Mouse (Mus musculus) embryonic fibroblast, embryonic 13.5 days (primary cell): ENCODE measurements around the gene Adgre5. TPM values are rescaled to one million over a fixed set of nuclear protein-coding genes. Genes with fewer than 3 reads are reported as not detected.
A peak's percentile ranks its signal among the peaks of the same experiment; 100 is the strongest.

Experiments
- H3K27ac ChIP-seq: 2 replicates; pipeline ENCODE4 v1.5.1; 2012; ENCODE audit warnings: low read length, control low read depth, inconsistent platforms; ENCODE audit not compliant: insufficient read depth
- H3K4me1 ChIP-seq: 2 replicates; pipeline ENCODE4 v1.6.1; 2011; ENCODE audit warnings: low read length; ENCODE audit not compliant: control insufficient read depth, insufficient read depth
- H3K4me3 ChIP-seq: 2 replicates; pipeline ENCODE4 v1.5.1; 2011; ENCODE audit warnings: mild to moderate bottlenecking, control low read depth, low read length; ENCODE audit not compliant: insufficient read depth
- CTCF ChIP-seq: IDR thresholded peaks from 2 replicates; pipeline ENCODE4 v1.5.1; 2011; ENCODE audit warnings: mild to moderate bottlenecking, control low read depth, low read length, moderate library complexity, borderline replicate concordance; ENCODE audit not compliant: insufficient read depth
- POLR2A ChIP-seq: IDR thresholded peaks from 2 replicates; pipeline ENCODE4 v1.6.1; 2011; ENCODE audit warnings: low read depth, mild to moderate bottlenecking, control low read depth, low read length, moderate library complexity
- polyA plus RNA-seq: library from polyadenylated mRNA; stranded (reverse); fragments of >200 nt; gene quantifications from 2 replicates; pipeline ENCODE4 v1.2.4, GENCODE M21; 2011; ENCODE audit warnings: low read depth; ENCODE audit not compliant: missing spikeins, insufficient read length

Gene Adgre5
- polyA plus RNA-seq = 66.4 and 95.6 TPM in 2 replicates

DNA sequence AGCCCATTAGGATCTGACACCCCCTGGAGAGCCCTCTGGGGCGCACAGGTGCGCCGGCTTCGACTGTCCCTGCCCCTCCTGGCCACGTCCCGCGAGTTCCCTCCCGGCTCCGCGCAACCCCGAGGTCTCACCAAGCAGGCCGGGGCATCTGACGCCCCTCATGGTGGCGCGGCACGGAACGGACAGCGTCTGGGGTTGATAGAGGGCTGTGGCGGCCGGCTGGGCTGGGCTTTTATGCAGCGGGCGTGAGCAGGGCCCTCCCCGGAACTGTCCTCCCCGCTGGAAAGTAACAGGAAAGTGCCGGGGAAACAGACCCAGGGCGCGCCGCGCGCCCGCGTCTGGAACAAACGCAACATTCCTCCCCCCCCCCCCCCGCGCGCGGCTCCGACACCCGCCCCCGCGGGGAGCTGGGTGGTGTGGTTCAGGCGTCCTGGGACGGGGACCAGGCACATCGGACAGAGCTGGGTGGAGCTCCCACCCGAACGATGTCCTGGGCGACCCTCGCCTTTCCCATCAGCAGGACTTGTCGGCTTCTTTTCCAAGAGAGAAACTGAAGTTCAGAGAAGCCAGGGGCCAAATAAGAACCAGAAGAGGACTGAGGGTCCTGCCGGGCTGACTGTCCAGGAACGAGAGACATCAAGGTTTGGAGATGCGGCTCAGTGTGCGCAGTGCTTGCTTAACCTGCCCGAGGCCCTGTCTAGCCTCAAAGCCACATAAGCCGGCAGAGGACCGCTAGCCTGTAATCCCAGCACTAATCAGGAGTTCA is at the start of gene Adgre5:
Gene Adgre5, minus strand, starts transcription at position 351 of the 766 bp plus-strand sequence.
- H3K4me3 ChIP-seq = peak within 1 kb of the TSS; percentile 66
- H3K4me1 ChIP-seq = peaks cover 15% of the 10 kb centered on the region
- peak within 1 kb of the TSS; percentile 83 for H3K27ac ChIP-seq
- no peak for TF ChIP-seq CTCF
- peak; percentile 70 for TF ChIP-seq POLR2A

DNA sequence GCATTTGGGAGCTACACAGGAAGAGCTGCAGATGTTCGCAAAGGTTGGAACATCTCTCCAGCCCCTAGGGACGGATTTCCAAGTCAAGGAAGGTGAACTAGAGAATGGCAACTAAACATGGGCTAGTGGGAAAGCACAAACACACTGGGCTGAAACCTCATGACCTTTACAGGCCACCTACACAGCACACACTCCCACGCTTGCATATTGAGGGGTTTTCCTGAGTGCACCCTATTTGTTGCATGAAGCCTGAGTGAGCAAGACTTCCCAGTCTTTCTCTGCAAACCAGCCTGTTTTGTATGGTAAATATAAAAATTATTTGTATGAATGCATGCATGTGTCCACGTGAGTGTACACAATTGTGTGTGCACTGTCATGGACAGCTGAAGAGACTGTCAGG is 48.7 kb upstream of the Adgre5 start:
- Histone ChIP-seq H3K4me1 (no peaks in the 10 kb centered on the region), H3K4me3 (no peak overlapping the region), H3K27ac (no peak overlapping the region)
- TF ChIP-seq CTCF = no peak
- no peak for TF ChIP-seq POLR2A

DNA sequence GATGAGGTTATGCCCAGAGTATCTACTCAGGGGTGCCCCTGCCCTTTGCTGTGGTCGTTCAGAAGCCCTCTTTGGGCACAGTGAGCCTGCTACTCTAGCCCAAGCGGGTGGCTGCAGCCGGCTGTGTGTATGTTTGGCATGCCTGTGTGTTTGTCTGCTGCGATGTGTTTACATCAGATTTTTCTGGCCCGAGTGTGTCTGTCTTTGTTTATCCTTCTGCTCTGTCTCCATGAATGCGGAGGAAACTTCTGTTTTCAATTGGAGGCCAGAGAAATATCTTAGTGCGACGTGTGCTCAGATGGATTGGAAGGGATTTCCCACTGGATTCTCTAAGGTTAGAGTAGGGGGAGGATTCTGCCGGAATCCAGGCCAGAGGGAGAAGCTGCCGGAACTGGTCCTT is 43.9 kb upstream of the Adgre5 start:
- no peak overlapping the region for H3K27ac ChIP-seq
- H3K4me1 ChIP-seq = no peaks in the 10 kb centered on the region
- H3K4me3 ChIP-seq = no peak overlapping the region
- TF ChIP-seq CTCF (no peak), POLR2A (no peak)

DNA sequence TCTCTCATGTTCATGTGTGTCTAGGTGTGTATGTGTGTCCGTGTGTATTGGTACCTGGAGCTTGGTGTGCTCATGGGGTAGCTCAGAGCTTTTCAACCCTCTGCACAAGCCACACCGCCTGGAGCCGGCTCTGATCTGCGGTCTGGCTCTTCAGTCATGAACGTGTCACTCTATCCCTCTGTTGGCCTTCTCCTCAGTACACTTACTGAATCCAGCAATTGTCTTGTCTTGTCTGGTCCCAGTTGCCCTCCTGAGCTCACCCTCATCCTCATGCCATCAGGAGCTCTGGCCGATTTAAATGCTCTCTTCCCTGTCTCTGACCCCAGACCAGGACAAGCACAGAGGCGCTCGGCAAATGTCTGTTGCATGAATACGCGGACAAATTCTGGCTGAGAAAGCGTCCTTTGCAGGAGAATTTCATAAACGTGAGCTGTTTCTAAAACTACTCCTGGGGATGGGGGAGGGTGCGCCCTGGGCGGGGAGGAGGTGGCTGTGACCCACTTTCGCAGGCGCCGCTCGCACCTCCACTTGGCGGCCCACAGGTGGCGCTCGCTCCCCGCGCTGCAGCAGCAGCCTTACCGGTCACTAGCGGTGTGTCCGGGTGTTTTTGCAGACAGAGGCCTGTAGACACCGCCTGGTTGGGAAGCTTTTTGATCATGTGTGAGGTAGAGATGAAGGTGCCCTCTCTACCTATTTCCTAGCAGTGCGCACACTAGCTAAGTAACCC is 41.9 kb upstream of the Adgre5 start:
- no peak overlapping the region for H3K4me3 ChIP-seq

DNA sequence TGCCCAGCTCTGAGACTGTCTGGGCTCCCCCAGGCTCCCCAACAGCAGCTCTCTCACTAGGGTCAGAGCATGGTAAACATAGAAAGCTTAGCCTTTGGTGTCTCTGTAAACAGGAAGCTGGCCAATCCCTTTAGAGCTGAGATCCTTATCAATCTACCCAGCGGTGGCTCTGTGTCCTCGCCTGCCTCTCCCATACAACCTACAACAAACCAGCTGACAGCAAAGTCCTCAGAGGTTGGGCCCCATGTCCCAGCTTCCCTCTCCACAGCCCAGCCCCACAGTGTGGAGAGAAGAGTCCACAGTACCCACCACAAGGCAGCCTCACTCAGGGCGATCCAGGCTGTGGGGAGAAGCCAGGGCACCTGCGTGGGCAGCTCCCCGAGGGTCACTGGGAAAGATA is 38.5 kb upstream of the Adgre5 start:
- no peak for TF ChIP-seq POLR2A
- TF ChIP-seq CTCF = no peak
- Histone ChIP-seq H3K27ac (no peak overlapping the region), H3K4me3 (no peak overlapping the region), H3K4me1 (no peaks in the 10 kb centered on the region)

More for the DNA sequence above, 41.9 kb upstream of the Adgre5 start:
- Histone ChIP-seq H3K27ac (no peak overlapping the region), H3K4me1 (no peaks in the 10 kb centered on the region)
- no peak for TF ChIP-seq POLR2A
- TF ChIP-seq CTCF = peak; percentile 97

DNA sequence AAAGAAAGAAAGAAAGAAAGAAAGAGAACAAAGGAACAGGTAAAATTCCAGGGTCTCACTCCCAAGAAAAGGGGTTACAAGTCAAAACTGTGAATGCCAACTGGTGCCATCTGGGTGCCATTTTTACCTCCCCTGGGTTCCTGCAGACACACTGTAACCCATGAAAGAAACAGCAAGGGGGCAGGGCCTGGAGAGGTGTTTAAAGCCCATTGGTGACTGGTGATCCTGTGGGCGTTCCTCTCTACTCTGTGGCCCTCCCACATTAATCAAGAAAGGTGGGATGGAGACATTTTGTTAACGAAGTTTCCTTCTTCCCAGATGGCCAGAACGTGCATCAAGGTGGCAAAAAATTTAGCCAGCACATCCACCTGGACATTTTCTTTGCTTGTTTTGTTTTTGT is 36.9 kb upstream of the Adgre5 start:
- H3K4me1 ChIP-seq = no peaks in the 10 kb centered on the region
- no peak overlapping the region for H3K4me3 ChIP-seq
- no peak overlapping the region for H3K27ac ChIP-seq
- TF ChIP-seq POLR2A (no peak), CTCF (no peak)

DNA sequence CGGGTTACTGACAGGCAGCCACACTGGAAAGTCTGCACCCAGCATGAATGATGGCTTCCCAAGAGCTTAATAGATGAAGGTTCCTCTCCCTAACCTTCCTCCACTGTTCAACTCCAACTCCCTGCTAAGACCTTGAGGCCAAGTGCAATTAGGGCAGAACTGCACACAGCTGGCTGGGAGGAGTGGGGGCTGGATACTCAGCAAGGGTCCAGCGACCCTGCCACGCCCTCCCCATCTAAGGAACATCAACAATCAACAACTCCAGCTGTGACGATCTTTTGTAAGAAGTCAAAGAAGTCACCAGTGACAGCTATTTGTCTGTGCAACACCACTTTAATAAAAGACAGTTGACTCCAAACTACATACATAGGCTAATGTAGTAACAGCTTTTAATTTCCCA is 35.5 kb upstream of the Adgre5 start:
- Histone ChIP-seq H3K4me3 (no peak overlapping the region), H3K27ac (no peak overlapping the region), H3K4me1 (peaks cover 3% of the 10 kb centered on the region; the same call in 1 of the 2 replicates)
- TF ChIP-seq CTCF = no peak
- no peak for TF ChIP-seq POLR2A

DNA sequence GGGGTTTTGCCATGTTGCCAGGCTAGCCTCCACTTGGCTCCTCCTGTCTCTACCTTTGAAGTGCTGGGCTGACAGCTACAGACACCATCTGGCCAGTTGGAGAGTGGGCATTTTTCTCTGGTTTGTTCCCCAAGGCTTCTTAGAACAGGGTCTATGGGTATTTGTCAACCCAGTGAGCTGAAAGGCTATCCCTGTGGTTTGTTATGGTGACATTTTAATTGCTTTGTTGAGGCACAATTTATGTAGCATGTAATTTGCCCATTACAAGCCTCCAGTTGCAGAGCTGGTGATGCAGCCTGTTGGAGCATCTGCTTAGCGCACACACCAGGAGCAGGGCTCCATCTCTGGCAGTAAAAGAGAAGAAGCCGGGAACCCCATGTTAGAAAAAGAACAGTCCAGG is 33.1 kb upstream of the Adgre5 start:
- peaks cover 3% of the 10 kb centered on the region; the same call in 1 of the 2 replicates for H3K4me1 ChIP-seq
- TF ChIP-seq CTCF = no peak
- no peak for TF ChIP-seq POLR2A
- H3K4me3 ChIP-seq = no peak overlapping the region
- no peak overlapping the region for H3K27ac ChIP-seq

DNA sequence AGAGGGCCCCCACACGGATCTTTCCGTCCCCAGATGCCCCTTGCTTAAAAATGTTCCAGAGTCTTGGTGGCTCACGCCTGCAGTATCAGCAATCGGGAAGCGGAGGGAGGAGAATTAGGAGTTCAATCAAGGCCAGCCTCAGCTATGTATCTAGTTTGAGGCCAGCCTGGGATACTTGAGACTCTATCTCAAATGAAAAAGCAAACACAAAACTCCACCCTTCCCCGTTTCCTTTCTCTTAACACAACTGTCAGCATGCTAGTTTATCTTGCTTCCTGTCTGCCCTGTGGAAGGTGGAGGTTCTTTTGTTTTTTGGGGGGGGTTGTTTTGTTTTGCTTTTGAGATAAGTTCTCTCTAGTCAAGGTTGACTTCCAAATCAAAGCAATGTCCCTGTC is 32.3 kb upstream of the Adgre5 start:
- Histone ChIP-seq H3K27ac (no peak overlapping the region), H3K4me1 (peaks cover 3% of the 10 kb centered on the region; the same call in 1 of the 2 replicates), H3K4me3 (no peak overlapping the region)
- TF ChIP-seq POLR2A = no peak
- TF ChIP-seq CTCF = no peak
